Mouse (Mus musculus) midbrain, postnatal 0 days (tissue): ENCODE data around the gene Phlpp1. TPM values are rescaled to one million over a fixed set of nuclear protein-coding genes. Genes with fewer than 3 reads are reported as not detected.

Experiments used
- ATAC-seq: fragments of 200-750 bp; cut with Nextera tagmentation; 2 replicates; pipeline ENCODE4 v1.8.0; 2017; ENCODE audit warnings: moderate number of reproducible peaks, mild to moderate bottlenecking, moderate TSS enrichment, moderate library complexity; ENCODE audit not compliant: low FRiP score
- DNase-seq: peaks from one replicate; pipeline ENCODE4 v3.0.0-alpha.2; 2015; ENCODE audit warnings: low spot score
- H3K27ac ChIP-seq: fragments of 300-500 bp; sonication (generic); 2 replicates; pipeline ENCODE4 v1.5.1; 2014; ENCODE audit warnings: low read depth, mild to moderate bottlenecking, low read length, mixed read lengths
- H3K27me3 ChIP-seq: fragments of 300-500 bp; sonication (generic); 2 replicates; pipeline ENCODE4 v1.6.1; 2014; ENCODE audit warnings: low read length, control low read depth, mixed read lengths; ENCODE audit not compliant: insufficient read depth
- H3K36me3 ChIP-seq: fragments of 300-500 bp; sonication (generic); 2 replicates; pipeline ENCODE4 v1.6.1; 2014; ENCODE audit warnings: low read length, control low read depth, mixed read lengths; ENCODE audit not compliant: insufficient read depth
- H3K4me1 ChIP-seq: fragments of 300-500 bp; sonication (generic); 2 replicates; pipeline ENCODE4 v1.6.1; 2014; ENCODE audit warnings: mild to moderate bottlenecking, control low read depth, antibody characterized with exemption, low read length, mixed read lengths; ENCODE audit not compliant: insufficient read depth
- H3K4me2 ChIP-seq: fragments of 300-500 bp; sonication (generic); 2 replicates; pipeline ENCODE4 v1.6.1; 2014; ENCODE audit warnings: low read depth, mild to moderate bottlenecking, low read length, mixed read lengths; ENCODE audit not compliant: poor library complexity, severe bottlenecking
- H3K4me3 ChIP-seq: fragments of 300-500 bp; sonication (generic); 2 replicates; pipeline ENCODE4 v1.5.1; 2014; ENCODE audit warnings: low read depth, mild to moderate bottlenecking, low read length, moderate library complexity
- H3K9ac ChIP-seq: fragments of 300-500 bp; sonication (generic); replicated peaks from 2 replicates; pipeline ENCODE4 v1.6.1; 2014; ENCODE audit warnings: mild to moderate bottlenecking, low read length, moderate library complexity, mixed read lengths; ENCODE audit not compliant: poor library complexity, severe bottlenecking
- H3K9me3 ChIP-seq: fragments of 300-500 bp; sonication (generic); 2 replicates; pipeline ENCODE4 v1.6.1; 2016; ENCODE audit warnings: low read length, control low read depth
- CTCF ChIP-seq: IDR thresholded peaks from 2 replicates; pipeline ENCODE4 v1.5.1; 2016; ENCODE audit warnings: antibody characterized with exemption, mild to moderate bottlenecking
- WGBS: fragments of 180-500 bp; shearing (Covaris S2); extraction: QIAGEN DNeasy Blood & Tissue Kit; methylation state at CpG from one replicate; pipeline ENCODE4 v1.1.7; 2014; 5-methylcytosine and 5-hydroxymethylcytosine counted together
- polyA plus RNA-seq: library from polyadenylated mRNA; unstranded; fragments of >200 nt; fragmentation: Nextera tagmentation; extraction: Ambion mirVana; gene quantifications from 2 replicates; pipeline ENCODE4 v1.2.1, GENCODE M21; 2015
- total RNA-seq: library from RNA; depleted of rRNA; stranded (reverse); fragments of >200 nt; gene quantifications from 2 replicates; pipeline ENCODE4 v1.2.3, GENCODE M21; 2014

Gene Phlpp1
- total and polyA plus RNA-seq, 2 experiments from 2014 or later: 5.3 to 34.0 TPM

DNA sequence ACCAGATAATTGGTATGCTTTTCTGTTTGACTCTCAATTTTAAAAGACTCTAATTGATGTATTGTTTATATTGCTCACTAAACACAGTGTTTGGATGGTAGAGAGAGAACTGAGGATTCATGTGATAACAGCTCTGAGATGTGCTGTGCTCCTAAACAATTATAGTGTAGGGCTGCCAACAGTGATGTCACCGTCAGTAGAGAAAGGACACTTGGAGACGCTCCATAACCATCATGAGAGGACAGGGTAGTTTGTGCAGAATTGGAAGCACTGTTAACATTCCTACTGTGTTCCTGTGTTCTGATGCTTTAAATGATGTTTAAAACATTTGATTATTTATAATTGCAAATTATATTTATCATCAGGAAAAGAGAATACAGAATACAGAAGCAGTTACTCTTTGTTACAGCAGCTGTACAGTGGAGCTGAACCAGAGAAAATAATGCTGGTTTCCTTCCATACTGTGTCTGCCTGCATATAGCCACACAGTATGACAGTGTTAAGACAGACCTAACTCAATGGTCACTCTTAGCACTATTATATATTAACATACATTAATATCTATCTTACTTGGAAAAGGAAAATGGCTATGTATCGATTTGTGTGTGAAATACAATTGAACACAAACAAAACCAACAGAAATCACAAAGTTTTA is 60.4 kb downstream of the Phlpp1 start:
- Histone ChIP-seq H3K4me2 (no peak overlapping the region), H3K9ac (no peak overlapping the region), H3K27me3 (no peaks in the 10 kb centered on the region), H3K27ac (no peak overlapping the region), H3K9me3 (no peaks in the 10 kb centered on the region), H3K36me3 (no peaks in the 10 kb centered on the region), H3K4me1 (no peaks in the 10 kb centered on the region), H3K4me3 (no peak overlapping the region)
- DNase-seq (peak; percentile 67), ATAC-seq (no peak; the same call in 1 of the 2 replicates)
- TF ChIP-seq CTCF: no peak
- WGBS: 67% methylated on average over 3 of the region's 3 CpGs

- TF ChIP-seq CTCF: no peak
- DNase-seq (no peak), ATAC-seq (no peak)
- Histone ChIP-seq H3K4me2 (no peak overlapping the region), H3K9ac (no peak overlapping the region), H3K4me3 (no peak overlapping the region), H3K36me3 (no peaks in the 10 kb centered on the region), H3K4me1 (no peaks in the 10 kb centered on the region), H3K27me3 (no peaks in the 10 kb centered on the region), H3K9me3 (no peaks in the 10 kb centered on the region), H3K27ac (no peak overlapping the region)
- WGBS: 82% methylated on average over 4 of the region's 4 CpGs
Measured at GRCm38 (mm10) chr1:106232460-106232850, 60.9 kb downstream of the Phlpp1 start.

GRCm38 (mm10) chr1:106236986-106237385 is 65.4 kb downstream of the Phlpp1 start:
- H3K9me3 ChIP-seq: no peaks in the 10 kb centered on the region
- H3K36me3 ChIP-seq: no peaks in the 10 kb centered on the region
- H3K4me1 ChIP-seq: peaks cover 4% of the 10 kb centered on the region; the same call in 1 of the 2 replicates
- no peak overlapping the region for H3K9ac ChIP-seq
- DNase-seq (no peak), ATAC-seq (no peak)
- no peak overlapping the region for H3K27ac ChIP-seq
- no peaks in the 10 kb centered on the region for H3K27me3 ChIP-seq
- TF ChIP-seq CTCF: no peak
- H3K4me2 ChIP-seq: no peak overlapping the region
- no peak overlapping the region for H3K4me3 ChIP-seq

- H3K4me2 ChIP-seq: no peak overlapping the region
- no peaks in the 10 kb centered on the region for H3K27me3 ChIP-seq
- peak; percentile 31 for DNase-seq
- ATAC-seq: no peak
- 63% methylated on average over 7 of the region's 7 CpGs for WGBS
- H3K36me3 ChIP-seq: no peaks in the 10 kb centered on the region
- H3K9me3 ChIP-seq: no peaks in the 10 kb centered on the region
- no peak overlapping the region for H3K9ac ChIP-seq
- no peak overlapping the region for H3K27ac ChIP-seq
- H3K4me3 ChIP-seq: no peak overlapping the region
- no peak for TF ChIP-seq CTCF
- peaks cover 4% of the 10 kb centered on the region; the same call in 1 of the 2 replicates for H3K4me1 ChIP-seq
Measured at GRCm38 (mm10) chr1:106240116-106240685, 68.6 kb downstream of the Phlpp1 start.

DNA sequence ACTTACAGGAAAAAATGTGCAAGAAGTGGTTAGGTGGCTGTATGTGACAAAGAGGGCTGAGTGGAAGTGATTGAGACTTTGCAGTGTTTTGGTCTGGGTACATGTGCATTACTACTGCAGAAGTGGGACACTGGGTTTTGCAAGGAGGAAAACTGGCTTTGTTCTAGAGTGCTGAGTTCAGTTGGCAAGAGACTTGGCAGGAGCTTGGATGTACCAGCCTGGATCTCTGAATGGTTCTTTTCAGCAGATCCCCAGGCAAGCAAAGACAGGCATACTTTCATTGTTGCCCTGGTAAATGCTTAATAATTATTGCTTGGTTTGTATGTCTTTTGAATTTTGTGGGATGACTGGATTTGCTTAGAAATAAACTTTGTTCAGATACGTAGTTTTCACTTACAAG is 69.5 kb downstream of the Phlpp1 start:
- Histone ChIP-seq H3K4me2 (no peak overlapping the region), H3K4me1 (peaks cover 4% of the 10 kb centered on the region; the same call in 1 of the 2 replicates), H3K27ac (no peak overlapping the region), H3K27me3 (no peaks in the 10 kb centered on the region), H3K9ac (no peak overlapping the region), H3K4me3 (no peak overlapping the region), H3K36me3 (no peaks in the 10 kb centered on the region), H3K9me3 (no peaks in the 10 kb centered on the region)
- ATAC-seq (no peak), DNase-seq (peak; percentile 71)
- WGBS: 68% methylated on average over 1 of the region's 1 CpGs
- no peak for TF ChIP-seq CTCF

- H3K4me2 ChIP-seq: no peak overlapping the region
- ATAC-seq (no peak), DNase-seq (peak; percentile 64)
- H3K9ac ChIP-seq: no peak overlapping the region
- H3K4me3 ChIP-seq: no peak overlapping the region
- H3K27ac ChIP-seq: 0 out of 2 replicates have a peak overlapping the region, but pooled peaks have one; percentile 12
- WGBS: 36% methylated on average over 2 of the region's 2 CpGs
- TF ChIP-seq CTCF: no peak
- H3K9me3 ChIP-seq: no peaks in the 10 kb centered on the region
- H3K36me3 ChIP-seq: no peaks in the 10 kb centered on the region
- peaks cover 4% of the 10 kb centered on the region; the same call in 1 of the 2 replicates for H3K4me1 ChIP-seq
- H3K27me3 ChIP-seq: no peaks in the 10 kb centered on the region
Measured at GRCm38 (mm10) chr1:106242129-106242528, 70.6 kb downstream of the Phlpp1 start.
